Mouse (Mus musculus) A20 (cell line): ENCODE measurements around the gene Ptprn2.
A peak's percentile ranks its signal among the peaks of the same experiment; 100 is the strongest.

Experiments
- DNase-seq: peaks from one replicate; pipeline ENCODE4 v3.0.0-alpha.2; 2011; ENCODE audit warnings: low read depth, low spot score

Ptprn2 gene

GRCm38 (mm10) chr12:117127485-117127884, 642.0 kb downstream of the Ptprn2 start:
- no peak for DNase-seq

GRCm38 (mm10) chr12:117132095-117132494, 646.6 kb downstream of the Ptprn2 start:
- DNase-seq: peak; percentile 48

- DNase-seq: no peak
Observed at GRCm38 (mm10) chr12:117135205-117135604, 649.7 kb downstream of the Ptprn2 start.

- DNase-seq: no peak
Observed at GRCm38 (mm10) chr12:117136472-117137010, 651.0 kb downstream of the Ptprn2 start.

- no peak for DNase-seq
Observed at GRCm38 (mm10) chr12:117140901-117141300, 655.4 kb downstream of the Ptprn2 start.

GRCm38 (mm10) chr12:117141394-117141793, 655.9 kb downstream of the Ptprn2 start:
- no peak for DNase-seq

- DNase-seq: no peak
Observed at GRCm38 (mm10) chr12:117149176-117149575, 663.7 kb downstream of the Ptprn2 start.

GRCm38 (mm10) chr12:117150611-117151395, 665.3 kb downstream of the Ptprn2 start:
- DNase-seq: no peak

- DNase-seq: no peak
Observed at GRCm38 (mm10) chr12:117151611-117152010, 666.1 kb downstream of the Ptprn2 start.

- DNase-seq: no peak
Observed at GRCm38 (mm10) chr12:117152366-117153165, 667.0 kb downstream of the Ptprn2 start.

- DNase-seq: no peak
Observed at GRCm38 (mm10) chr12:117153166-117153480, 667.6 kb downstream of the Ptprn2 start.

GRCm38 (mm10) chr12:117153671-117154355, 668.3 kb downstream of the Ptprn2 start:
- DNase-seq: no peak

GRCm38 (mm10) chr12:117154356-117155243, 669.1 kb downstream of the Ptprn2 start:
- DNase-seq: no peak

- no peak for DNase-seq
Observed at GRCm38 (mm10) chr12:117155307-117156220, 670.0 kb downstream of the Ptprn2 start.

GRCm38 (mm10) chr12:117156256-117156655, 670.7 kb downstream of the Ptprn2 start:
- DNase-seq: no peak

- no peak for DNase-seq
Observed at GRCm38 (mm10) chr12:117156786-117157185, 671.3 kb downstream of the Ptprn2 start.

GRCm38 (mm10) chr12:117157249-117157648, 671.7 kb downstream of the Ptprn2 start:
- no peak for DNase-seq

GRCm38 (mm10) chr12:117157660-117158386, 672.3 kb downstream of the Ptprn2 start:
- DNase-seq: no peak

GRCm38 (mm10) chr12:117158950-117159668, 673.6 kb downstream of the Ptprn2 start:
- DNase-seq: no peak
